Mouse (Mus musculus): ENCODE measurements around the gene Ldhb. TPM values are rescaled to one million over a fixed set of nuclear protein-coding genes. Genes with fewer than 3 reads are reported as not detected.

The Ldhb gene
- polyA plus RNA-seq, 1 experiment from 2014 or later: 420 TPM

DNA sequence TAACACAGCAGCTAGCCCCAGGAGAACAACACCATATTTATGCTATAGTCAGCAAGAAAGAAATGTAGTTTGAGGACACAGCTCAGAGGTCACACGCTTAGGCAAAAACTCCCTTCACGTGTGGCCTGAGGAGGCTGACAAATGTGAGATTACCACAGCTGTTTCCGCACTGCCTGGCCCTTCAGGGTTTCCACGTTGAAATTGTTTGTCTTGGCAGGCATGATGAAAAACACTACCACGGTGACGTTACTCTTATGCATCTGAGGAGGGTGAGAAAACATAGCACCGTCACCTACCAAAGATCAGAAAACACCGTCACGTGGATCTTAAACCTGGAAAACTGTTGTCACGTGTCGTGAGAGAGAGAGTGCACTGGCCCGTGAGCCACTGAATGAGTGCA, 56.4 kb downstream of the Ldhb start:
- 86% methylated on average over 12 of the region's 12 CpGs for WGBS
- Histone ChIP-seq H3K9ac (ENCODE audit: low read length) (no peak overlapping the region), H3K4me2 (ENCODE audit: low read depth, low read length, severe bottlenecking) (no peak overlapping the region), H3K4me3 (ENCODE audit: low read depth, low read length) (no peak overlapping the region), H3K27me3 (ENCODE audit: control insufficient read depth, insufficient read depth, low read length) (no peaks in the 10 kb centered on the region), H3K4me1 (replicated peaks; ENCODE audit: control insufficient read depth, insufficient read depth, low read length) (no peaks in the 10 kb centered on the region), H3K36me3 (ENCODE audit: control insufficient read depth, insufficient read depth, low read length) (no peaks in the 10 kb centered on the region), H3K27ac (ENCODE audit: low read depth, low read length) (no peak overlapping the region), H3K9me3 (ENCODE audit: control insufficient read depth, low read length) (no peaks in the 10 kb centered on the region)
- DNase-seq (ENCODE audit: low spot score) (no peak), ATAC-seq (replicated peaks; ENCODE audit: low FRiP score) (no peak)

Other genes starting within 250 kb of the Ldhb start
- gene Iapp, start 209.5 kb downstream of the Ldhb start, polyA plus RNA-seq (2014; fragmentation: Nextera tagmentation; extraction: Ambion mirVana): not detected in 2 replicates
- gene Slco1a5, start 185.0 kb downstream of the Ldhb start, polyA plus RNA-seq (2014; fragmentation: Nextera tagmentation; extraction: Ambion mirVana): 0.20 and 0.41 TPM in 2 replicates
- gene Pyroxd1, start 162.3 kb downstream of the Ldhb start, polyA plus RNA-seq (2014; fragmentation: Nextera tagmentation; extraction: Ambion mirVana): 19.6 and 21.4 TPM in 2 replicates
- 44.7 and 48.3 TPM in 2 replicates for gene Recql, start 120.9 kb downstream of the Ldhb start, polyA plus RNA-seq (2014; fragmentation: Nextera tagmentation; extraction: Ambion mirVana)
- gene Golt1b, start 120.7 kb downstream of the Ldhb start, polyA plus RNA-seq (2014; fragmentation: Nextera tagmentation; extraction: Ambion mirVana): 104 TPM in 2 replicates
- gene Spx, start 94.5 kb downstream of the Ldhb start, polyA plus RNA-seq (2014; fragmentation: Nextera tagmentation; extraction: Ambion mirVana): 0.87 and 1.3 TPM in 2 replicates
- not detected in 2 replicates for gene Gys2, start 34.8 kb downstream of the Ldhb start, polyA plus RNA-seq (2014; fragmentation: Nextera tagmentation; extraction: Ambion mirVana)
- gene Kcnj8, start 63.7 kb upstream of the Ldhb start, polyA plus RNA-seq (2014; fragmentation: Nextera tagmentation; extraction: Ambion mirVana): 4.0 and 5.5 TPM in 2 replicates
- 1.6 TPM in 2 replicates for gene Abcc9, start 194.4 kb upstream of the Ldhb start, polyA plus RNA-seq (2014; fragmentation: Nextera tagmentation; extraction: Ambion mirVana)
- gene Cmas, start 248.7 kb upstream of the Ldhb start, polyA plus RNA-seq (2014; fragmentation: Nextera tagmentation; extraction: Ambion mirVana): 103 and 109 TPM in 2 replicates